Mouse (Mus musculus) kidney, embryonic 15.5 days (tissue): ENCODE data around the gene Methig1. TPM values are rescaled to one million over a fixed set of nuclear protein-coding genes. Genes with fewer than 3 reads are reported as not detected.

Experiments
- polyA plus RNA-seq: library from polyadenylated mRNA; unstranded; fragments of >200 nt; fragmentation: Nextera tagmentation; extraction: Ambion mirVana; gene quantifications from 2 replicates; pipeline ENCODE4 v1.2.1, GENCODE M21; 2015

The Methig1 gene
- polyA plus RNA-seq, 1 experiment from 2014 or later: 1.5 TPM

Other genes with a start within 250 kb of the Methig1 start
- gene Atf1, start 125.3 kb upstream of the Methig1 start, polyA plus RNA-seq: 49.7 and 51.1 TPM in 2 replicates
- gene Tmprss12, start 72.3 kb upstream of the Methig1 start, polyA plus RNA-seq: not detected in 2 replicates
- gene Mettl7a1, start 49.0 kb upstream of the Methig1 start, polyA plus RNA-seq: 13.2 and 18.4 TPM in 2 replicates
- gene Mettl7a3, start 18.2 kb upstream of the Methig1 start, polyA plus RNA-seq: 0.17 TPM in 1 of 2 replicates, not detected in the other
- 0.26 TPM in 1 of 2 replicates, not detected in the other for gene Mettl7a2, start 51 bp downstream of the Methig1 start, polyA plus RNA-seq
- gene Higd1c, start 11.4 kb downstream of the Methig1 start, polyA plus RNA-seq: 0.64 and 1.7 TPM in 2 replicates
- 0.15 and 0.25 TPM in 2 replicates for gene Gm5475, start 69.0 kb downstream of the Methig1 start, polyA plus RNA-seq
- gene Slc11a2, start 71.9 kb downstream of the Methig1 start, polyA plus RNA-seq: 26.8 and 28.2 TPM in 2 replicates
- gene Letmd1, start 115.9 kb downstream of the Methig1 start, polyA plus RNA-seq: 27.5 and 27.8 TPM in 2 replicates
- 16.0 and 16.9 TPM in 2 replicates for gene Csrnp2, start 142.3 kb downstream of the Methig1 start, polyA plus RNA-seq
- gene Tfcp2, start 198.9 kb downstream of the Methig1 start, polyA plus RNA-seq: 38.1 and 38.2 TPM in 2 replicates
- gene Pou6f1, start 246.8 kb downstream of the Methig1 start, polyA plus RNA-seq: 8.4 and 9.1 TPM in 2 replicates